Mouse (Mus musculus): ENCODE data around the gene Lhfpl3.

The Lhfpl3 gene

GRCm38 (mm10) chr5:23153210-23153609 lies 407.4 kb downstream of the Lhfpl3 start:
- DNase-seq (ENCODE audit: low spot score): no peak

DNA sequence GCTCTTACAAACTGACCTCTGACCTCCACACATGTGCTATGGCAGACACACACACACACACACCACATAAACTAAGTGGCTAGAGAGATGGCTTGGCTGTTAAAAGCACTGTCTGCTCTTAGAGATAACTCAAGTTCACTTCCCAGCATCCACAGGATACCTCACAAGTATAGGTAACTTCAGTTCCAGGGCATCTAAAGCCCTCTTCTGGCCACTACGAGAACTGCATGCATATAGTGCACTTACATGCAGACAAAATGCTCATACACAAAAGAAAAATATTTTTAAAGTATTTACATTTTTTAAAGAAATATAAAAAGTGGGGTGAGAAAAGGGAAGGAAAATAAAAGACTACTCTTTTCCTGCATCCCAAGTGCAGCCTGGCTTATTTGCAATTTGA lies 408.6 kb downstream of the Lhfpl3 start:
- DNase-seq (ENCODE audit: low spot score): no peak

GRCm38 (mm10) chr5:23165947-23166350 lies 420.1 kb downstream of the Lhfpl3 start:
- DNase-seq (ENCODE audit: low spot score): peak; percentile 11

GRCm38 (mm10) chr5:23166658-23167057 lies 420.8 kb downstream of the Lhfpl3 start:
- no peak for DNase-seq (ENCODE audit: low spot score)

DNA sequence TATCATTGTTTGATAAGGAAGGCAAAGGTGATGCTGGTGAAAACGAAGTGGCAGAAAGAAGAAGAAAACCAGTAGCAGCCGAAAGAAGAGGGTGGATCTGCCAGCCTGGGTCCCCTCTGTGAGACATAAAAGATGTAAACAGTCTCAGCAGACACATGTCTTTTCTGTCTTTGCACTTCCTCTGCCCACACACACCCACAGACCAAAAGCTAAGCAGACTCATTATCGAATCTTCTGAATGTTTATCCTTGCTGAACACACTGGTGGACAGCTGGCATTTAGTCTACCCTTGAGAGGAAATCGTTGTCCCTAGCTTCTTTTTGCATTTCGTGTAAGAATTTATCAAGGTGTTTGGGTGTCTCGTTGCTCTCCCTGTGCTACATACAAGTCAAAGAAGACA lies 443.8 kb downstream of the Lhfpl3 start:
- no peak for DNase-seq (ENCODE audit: low spot score)

- peak; percentile 5 for DNase-seq (ENCODE audit: low spot score)
Measured at GRCm38 (mm10) chr5:23196879-23197278, 451.0 kb downstream of the Lhfpl3 start.

- no peak for DNase-seq (ENCODE audit: low spot score)
Measured at GRCm38 (mm10) chr5:23213086-23213485, 467.2 kb downstream of the Lhfpl3 start.

DNA sequence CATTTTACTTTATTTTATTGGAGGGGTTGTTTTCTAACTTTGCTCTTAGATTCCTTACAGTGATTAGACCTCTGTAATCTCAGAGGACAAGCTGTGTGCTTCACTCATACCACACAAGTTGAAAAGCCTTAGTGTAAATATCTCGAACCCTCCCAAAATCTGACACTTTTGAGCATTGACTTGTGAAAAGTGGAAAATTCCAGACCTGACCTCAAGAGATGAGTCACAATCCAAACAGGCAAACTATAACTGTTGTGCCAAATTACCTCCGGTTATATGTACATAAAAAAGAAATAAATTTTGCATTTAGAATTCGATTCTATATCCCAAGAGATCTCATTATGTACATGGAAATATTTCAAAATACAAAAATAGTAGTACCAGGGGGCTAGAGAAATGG lies 468.8 kb downstream of the Lhfpl3 start:
- no peak for DNase-seq (ENCODE audit: low spot score)

- DNase-seq (ENCODE audit: low spot score): no peak
Measured at GRCm38 (mm10) chr5:23219655-23220054, 473.8 kb downstream of the Lhfpl3 start.

DNA sequence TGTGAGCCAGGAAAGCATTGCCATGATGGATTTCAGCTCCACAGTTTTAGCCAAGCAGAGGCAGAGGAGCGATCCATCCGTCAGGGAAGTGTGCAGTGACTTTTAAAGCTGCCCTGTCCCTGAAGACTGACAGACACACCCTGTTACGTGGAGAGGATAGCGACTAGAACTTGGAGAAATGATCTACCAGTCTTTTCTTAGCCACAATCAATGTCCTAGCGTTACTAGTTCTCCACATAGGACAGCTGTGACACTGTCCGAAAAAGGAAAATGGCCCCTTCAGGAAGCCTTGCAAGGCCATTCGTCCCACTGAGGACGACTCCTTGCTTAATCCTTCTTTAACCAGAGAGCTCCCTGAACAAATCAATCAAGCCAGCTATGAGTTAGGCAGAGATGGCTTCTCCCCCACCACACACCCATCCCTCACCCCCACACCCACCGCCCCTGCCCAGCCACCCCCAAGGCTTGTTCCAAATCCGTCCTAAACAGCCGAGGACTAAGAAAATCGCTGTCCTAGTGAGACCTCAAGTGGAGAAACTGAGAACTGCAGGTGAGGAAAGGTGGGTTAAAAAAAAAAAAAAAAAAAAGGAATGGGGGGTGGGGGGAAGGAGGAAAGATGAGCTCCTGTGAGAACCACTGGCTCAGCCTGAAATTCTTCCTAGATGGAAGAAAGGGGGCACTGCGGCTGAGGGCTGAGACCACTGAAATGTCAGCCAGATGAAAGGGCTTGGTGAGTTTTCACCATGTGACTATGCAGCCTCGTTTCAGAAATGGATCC lies 479.1 kb downstream of the Lhfpl3 start:
- peak; percentile 50 for DNase-seq (ENCODE audit: low spot score)

- DNase-seq (ENCODE audit: low spot score): no peak
Measured at GRCm38 (mm10) chr5:23225621-23226020, 479.8 kb downstream of the Lhfpl3 start.

DNA sequence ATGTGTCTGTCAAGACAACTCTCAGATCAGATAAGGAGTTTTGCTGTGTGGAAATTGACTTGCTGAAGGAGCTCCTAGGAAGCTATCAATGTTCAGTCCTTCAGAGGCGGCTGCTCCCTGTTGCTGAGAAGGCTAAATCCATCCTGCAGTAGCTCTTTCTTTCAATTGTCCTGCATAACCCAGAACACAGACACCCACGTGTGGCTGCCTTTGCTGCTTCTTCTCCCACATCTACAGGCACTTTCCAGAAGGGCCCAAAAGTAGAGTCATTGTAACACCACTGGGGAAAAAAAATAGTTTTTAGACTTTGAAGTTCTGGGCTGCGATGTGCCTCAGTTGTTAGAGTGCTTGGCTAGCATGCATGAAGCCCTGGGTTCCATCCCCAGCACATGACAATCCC lies 480.9 kb downstream of the Lhfpl3 start:
- DNase-seq (ENCODE audit: low spot score): no peak

GRCm38 (mm10) chr5:23246974-23247373 lies 501.1 kb downstream of the Lhfpl3 start:
- DNase-seq (ENCODE audit: low spot score): peak; percentile 55

- no peak for DNase-seq (ENCODE audit: low spot score)
Measured at GRCm38 (mm10) chr5:23247784-23248183, 501.9 kb downstream of the Lhfpl3 start.

GRCm38 (mm10) chr5:23248303-23248702 lies 502.4 kb downstream of the Lhfpl3 start:
- no peak for DNase-seq (ENCODE audit: low spot score)

DNA sequence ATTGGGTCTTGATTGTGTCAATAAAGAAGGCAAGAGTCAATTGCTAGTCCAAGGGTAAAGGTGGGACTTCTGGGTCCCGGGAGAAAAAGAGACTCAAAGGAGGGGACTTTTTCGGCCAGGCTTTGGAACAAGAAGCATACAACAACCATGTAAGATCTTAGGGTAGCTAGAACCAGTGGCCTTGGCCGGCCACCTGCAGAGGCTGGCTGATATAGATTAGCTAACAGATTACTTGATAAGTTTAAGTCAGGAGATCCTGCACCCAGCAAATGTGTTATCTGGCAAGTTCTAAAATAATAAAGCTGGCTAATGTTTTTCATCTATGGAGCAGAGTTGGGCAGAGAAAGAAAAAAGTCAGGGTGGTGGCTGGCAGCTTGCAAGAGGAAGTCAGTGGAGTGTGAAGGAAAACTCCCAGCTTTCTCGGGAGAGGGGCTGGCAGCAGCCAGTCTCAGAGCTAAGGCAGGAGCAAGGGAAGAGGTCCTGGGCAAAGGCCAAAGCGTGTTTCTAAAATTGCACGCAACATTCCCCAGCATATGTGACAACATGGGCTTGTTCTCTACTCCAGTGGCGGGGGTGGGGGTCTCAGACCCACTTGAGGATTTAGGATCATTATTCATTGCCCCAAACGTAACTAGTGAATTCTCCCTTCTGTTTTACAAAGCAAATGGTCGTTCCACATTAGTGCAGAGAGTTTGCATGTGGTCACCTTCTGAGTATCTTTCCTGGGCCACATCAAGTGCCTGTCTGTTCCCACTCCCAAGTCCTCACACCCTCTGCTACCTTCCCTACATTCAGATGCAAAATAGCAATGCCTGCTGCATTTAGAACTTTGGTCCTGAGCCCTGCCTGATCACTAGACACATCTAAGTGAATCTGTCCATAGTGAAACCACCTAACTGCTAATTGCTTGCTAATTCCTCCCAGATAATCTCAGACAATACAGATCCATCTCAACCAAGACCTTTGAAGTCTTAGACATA lies 504.3 kb downstream of the Lhfpl3 start:
- DNase-seq (ENCODE audit: low spot score): no peak

DNA sequence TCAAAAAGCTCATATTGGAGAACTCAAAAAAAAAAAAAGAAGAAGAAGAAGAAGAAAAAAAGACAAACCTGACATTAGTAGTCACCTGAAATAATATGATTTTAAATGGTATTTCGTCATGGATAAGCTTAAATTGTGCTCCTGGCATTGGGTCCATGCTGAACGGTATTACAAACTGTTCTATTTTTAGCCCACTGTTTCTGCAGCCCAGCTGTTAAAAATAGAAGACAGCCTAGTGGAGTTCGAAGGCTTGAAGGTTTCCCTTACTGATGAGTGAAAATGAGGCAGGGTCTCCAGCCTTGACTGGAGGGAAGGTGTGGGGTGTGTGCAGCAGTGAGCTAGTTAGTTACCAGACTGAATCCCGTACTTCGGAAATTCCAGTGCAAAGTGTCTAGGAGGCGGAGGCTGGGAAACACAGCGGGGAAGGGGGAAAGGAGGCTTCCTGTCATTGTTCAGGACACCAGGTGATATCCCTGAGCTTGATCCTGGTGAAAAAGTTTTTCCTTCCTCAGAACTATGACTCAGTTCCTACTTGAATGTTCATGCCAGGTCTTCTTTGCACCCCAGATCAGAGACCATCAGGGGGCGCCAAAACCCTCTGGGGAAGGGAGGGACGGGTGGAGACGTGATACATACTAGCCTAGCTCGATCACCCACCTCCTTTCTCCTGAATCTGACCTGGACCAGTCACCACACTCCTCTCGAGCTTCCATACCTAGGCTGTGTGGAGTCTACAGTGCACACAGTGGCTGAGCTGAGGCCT lies 505.8 kb downstream of the Lhfpl3 start:
- peak; percentile 26 for DNase-seq (ENCODE audit: low spot score)

DNA sequence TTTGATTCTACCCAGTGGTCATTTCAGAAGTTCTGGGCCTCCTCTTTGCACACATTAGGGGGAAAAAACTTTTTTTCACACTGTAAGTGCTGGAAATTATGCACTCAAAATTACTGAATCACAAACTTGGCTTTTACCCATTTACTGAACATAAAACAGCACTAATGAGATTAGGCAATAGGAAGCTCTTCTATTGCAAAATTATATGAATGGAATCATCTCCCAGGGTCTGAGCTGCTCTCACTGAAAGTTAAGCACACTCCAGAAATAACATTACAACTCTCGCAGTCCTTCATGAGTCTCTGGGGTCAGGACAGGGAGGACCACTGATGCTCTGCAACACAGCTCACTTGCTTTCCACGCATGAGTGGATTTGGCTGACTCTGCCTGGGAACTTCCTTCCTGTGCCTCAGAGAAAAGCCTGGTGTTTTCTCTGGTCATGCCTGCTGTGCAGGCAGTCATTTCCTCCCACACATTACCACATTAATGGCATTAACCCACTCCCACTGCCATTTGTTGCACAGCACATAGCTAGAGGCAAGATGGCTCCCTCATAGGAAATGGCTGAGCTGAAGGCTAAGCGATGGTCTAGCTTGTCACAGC lies 510.1 kb downstream of the Lhfpl3 start:
- DNase-seq (ENCODE audit: low spot score): no peak

GRCm38 (mm10) chr5:23273309-23273708 lies 527.5 kb downstream of the Lhfpl3 start:
- no peak for DNase-seq (ENCODE audit: low spot score)

DNA sequence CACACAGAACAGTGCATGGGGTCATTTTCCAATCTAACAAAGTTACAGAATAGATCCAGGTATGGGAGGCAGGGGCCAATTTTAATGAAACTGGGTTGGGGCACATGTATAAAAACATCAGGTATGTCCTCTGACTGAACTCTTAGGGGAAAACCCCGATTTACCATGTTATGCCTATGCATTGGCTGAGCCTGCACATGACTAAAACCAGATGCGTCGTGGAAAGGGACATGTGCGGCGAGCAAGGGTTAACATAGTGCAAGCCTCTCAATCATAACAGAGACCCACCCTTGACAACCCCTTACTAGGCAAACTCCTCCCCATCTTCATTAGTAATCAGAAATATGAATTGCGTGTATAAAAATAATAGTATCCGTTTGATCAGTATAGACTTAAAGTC lies 533.5 kb downstream of the Lhfpl3 start:
- DNase-seq (ENCODE audit: low spot score): no peak

DNA sequence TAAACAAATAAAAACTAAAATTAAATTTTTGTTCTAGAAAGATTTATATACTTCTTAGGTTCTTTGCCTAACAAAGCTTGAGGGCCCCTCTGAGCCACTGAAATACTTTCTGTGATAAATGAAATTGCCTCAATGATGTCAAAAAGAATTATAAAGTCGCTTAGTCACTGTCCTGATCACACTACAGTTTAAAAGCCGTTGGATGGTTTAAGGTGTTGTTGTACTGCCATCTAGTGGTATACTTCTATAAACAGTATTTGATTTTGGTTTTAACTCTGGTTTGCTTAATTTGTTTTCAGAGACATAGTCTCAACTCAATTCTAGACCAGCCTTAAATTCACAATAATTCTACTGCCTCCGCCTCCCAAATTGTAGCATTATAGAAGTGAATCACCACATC lies 539.0 kb downstream of the Lhfpl3 start:
- DNase-seq (ENCODE audit: low spot score): no peak

DNA sequence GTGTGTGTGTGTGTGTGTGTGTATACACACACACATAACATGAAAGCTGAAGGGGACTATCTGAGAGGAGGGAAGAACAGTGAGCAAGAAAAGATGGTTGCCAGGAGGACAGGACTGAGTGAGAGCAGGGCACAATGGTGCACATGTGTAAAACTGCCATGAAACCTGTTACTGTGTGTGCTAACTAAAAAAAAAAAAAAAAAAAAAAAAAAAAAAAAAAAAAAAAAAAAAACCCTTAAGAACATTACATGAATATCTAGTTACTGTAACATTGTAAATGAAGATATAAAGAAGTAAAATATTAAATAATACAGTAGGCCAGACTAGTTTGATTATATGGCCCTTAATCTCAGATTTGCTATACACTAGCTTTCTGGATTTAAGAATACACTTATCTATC lies 543.3 kb downstream of the Lhfpl3 start:
- no peak for DNase-seq (ENCODE audit: low spot score)

Data from layer of hippocampus, adult 11-12 months (tissue).